Mouse (Mus musculus) midbrain, embryonic 15.5 days (tissue): ENCODE results near the gene Sptlc2. TPM values are rescaled to one million over a fixed set of nuclear protein-coding genes. Genes with fewer than 3 reads are reported as not detected.
A peak's percentile ranks its signal among the peaks of the same experiment; 100 is the strongest.

Experiments
- ATAC-seq: fragments of 200-750 bp; cut with Nextera tagmentation; replicated peaks from 2 replicates; pipeline ENCODE4 v1.8.0; 2017; ENCODE audit warnings: moderate TSS enrichment
- H3K27ac ChIP-seq: fragments of 300-500 bp; sonication (generic); 2 replicates; pipeline ENCODE4 v1.5.1; 2015; ENCODE audit warnings: mild to moderate bottlenecking, inconsistent platforms
- H3K27me3 ChIP-seq: fragments of 300-500 bp; sonication (generic); replicated peaks from 2 replicates; pipeline ENCODE4 v1.6.1; 2015; ENCODE audit warnings: inconsistent platforms
- H3K36me3 ChIP-seq: fragments of 300-500 bp; sonication (generic); replicated peaks from 2 replicates; pipeline ENCODE4 v1.6.1; 2015; ENCODE audit warnings: inconsistent platforms
- H3K4me1 ChIP-seq: fragments of 300-500 bp; sonication (generic); 2 replicates; pipeline ENCODE4 v1.6.1; 2015; ENCODE audit warnings: inconsistent platforms
- H3K4me2 ChIP-seq: fragments of 300-500 bp; sonication (generic); 2 replicates; pipeline ENCODE4 v1.6.1; 2015; ENCODE audit warnings: inconsistent platforms, mild to moderate bottlenecking, moderate library complexity
- H3K4me3 ChIP-seq: fragments of 300-500 bp; sonication (generic); 2 replicates; pipeline ENCODE4 v1.5.1; 2015; ENCODE audit warnings: mild to moderate bottlenecking, inconsistent platforms
- H3K9ac ChIP-seq: fragments of 300-500 bp; sonication (generic); 2 replicates; pipeline ENCODE4 v1.6.1; 2015; ENCODE audit warnings: mild to moderate bottlenecking, inconsistent platforms
- H3K9me3 ChIP-seq: fragments of 300-500 bp; sonication (generic); 2 replicates; pipeline ENCODE4 v1.6.1; 2016; ENCODE audit warnings: inconsistent platforms
- WGBS: fragments of 180-500 bp; shearing (Covaris S2); methylation state at CpG from one replicate; pipeline ENCODE4 v1.1.7; 2015; ENCODE audit warnings: mixed read lengths; 5-methylcytosine and 5-hydroxymethylcytosine counted together
- microRNA-seq: library from miRNA; unstranded; fragments of <30 nt; microRNA quantifications from one replicate; pipeline ENCODE4, GENCODE M21; 2016
- polyA plus RNA-seq: library from polyadenylated mRNA; unstranded; fragments of >200 nt; fragmentation: Nextera tagmentation; extraction: Ambion mirVana; gene quantifications from 2 replicates; pipeline ENCODE4 v1.2.1, GENCODE M21; 2015

Sptlc2 gene
- polyA plus RNA-seq, 1 experiment from 2014 or later = 68.5 TPM

- no peak for ATAC-seq
- 25% methylated on average over 11 of the region's 11 CpGs for WGBS
- peak overlapping the region; percentile 87 for H3K27ac ChIP-seq
- H3K36me3 ChIP-seq = peaks cover 34% of the 10 kb centered on the region
- H3K4me2 ChIP-seq = peak overlapping the region; percentile 57
- H3K27me3 ChIP-seq = no peaks in the 10 kb centered on the region
- peaks cover 30% of the 10 kb centered on the region for H3K4me1 ChIP-seq
- H3K9ac ChIP-seq = peak overlapping the region; percentile 74
- H3K4me3 ChIP-seq = peak overlapping the region; percentile 83
- no peaks in the 10 kb centered on the region for H3K9me3 ChIP-seq
These were observed 122.7 kb downstream of the Sptlc2 start for GRCm38 (mm10) chr12:87265444-87265843.

- no peak overlapping the region for H3K9ac ChIP-seq
- no peak overlapping the region for H3K4me2 ChIP-seq
- 93% methylated on average over 8 of the region's 8 CpGs for WGBS
- H3K36me3 ChIP-seq = peaks cover 56% of the 10 kb centered on the region
- H3K4me3 ChIP-seq = no peak overlapping the region
- no peak for ATAC-seq
- peaks cover 12% of the 10 kb centered on the region for H3K4me1 ChIP-seq
- H3K27me3 ChIP-seq = no peaks in the 10 kb centered on the region
- no peaks in the 10 kb centered on the region for H3K9me3 ChIP-seq
- no peak overlapping the region for H3K27ac ChIP-seq
These were observed 127.6 kb downstream of the Sptlc2 start for GRCm38 (mm10) chr12:87260562-87260961.

- Histone ChIP-seq H3K4me2 (no peak overlapping the region), H3K4me1 (no peaks in the 10 kb centered on the region), H3K9ac (no peak overlapping the region), H3K4me3 (no peak overlapping the region), H3K36me3 (peaks cover 78% of the 10 kb centered on the region), H3K9me3 (no peaks in the 10 kb centered on the region), H3K27ac (no peak overlapping the region), H3K27me3 (no peaks in the 10 kb centered on the region)
- ATAC-seq = no peak
- 95% methylated on average over 5 of the region's 5 CpGs for WGBS
These were observed 131.5 kb downstream of the Sptlc2 start for GRCm38 (mm10) chr12:87256629-87257028.

Small RNA genes within 50 kb of the gene (microRNA-seq; reads per million reads assigned to microRNA genes)
- not detected for gene Gm47293
- 42.1 reads per million, percentile 43 among the genes with 10 or more reads in this experiment for gene Mir3068

Other genes with a start within 250 kb of the Sptlc2 start
- gene Gstz1, start 241.2 kb downstream of the Sptlc2 start, polyA plus RNA-seq = 26.9 and 28.9 TPM in 2 replicates
- 15.8 and 17.1 TPM in 2 replicates for gene Pomt2, start 240.4 kb downstream of the Sptlc2 start, polyA plus RNA-seq
- gene Samd15, start 188.6 kb downstream of the Sptlc2 start, polyA plus RNA-seq = 1.7 and 2.8 TPM in 2 replicates
- gene Tmed8, start 187.9 kb downstream of the Sptlc2 start, polyA plus RNA-seq = 4.8 and 5.4 TPM in 2 replicates
- 1.6 and 1.7 TPM in 2 replicates for gene Noxred1, start 149.6 kb downstream of the Sptlc2 start, polyA plus RNA-seq
- 61.5 and 64.2 TPM in 2 replicates for gene Vipas39, start 122.1 kb downstream of the Sptlc2 start, polyA plus RNA-seq
- gene Ahsa1, start 121.9 kb downstream of the Sptlc2 start, polyA plus RNA-seq = 217 and 222 TPM in 2 replicates
- gene Ism2, start 88.7 kb downstream of the Sptlc2 start, polyA plus RNA-seq = 1.4 and 1.8 TPM in 2 replicates
- 222 and 229 TPM in 2 replicates for gene Slirp, start 55.5 kb upstream of the Sptlc2 start, polyA plus RNA-seq
- 39.0 and 47.3 TPM in 2 replicates for gene Alkbh1, start 55.7 kb upstream of the Sptlc2 start, polyA plus RNA-seq
- gene Snw1, start 83.9 kb upstream of the Sptlc2 start, polyA plus RNA-seq = 103 and 106 TPM in 2 replicates
- not detected in 2 replicates for gene Gm5788, start 106.4 kb upstream of the Sptlc2 start, polyA plus RNA-seq
- not detected in 2 replicates for gene Gm8300, start 126.0 kb upstream of the Sptlc2 start, polyA plus RNA-seq
- not detected in 2 replicates for gene Oog1, start 214.3 kb upstream of the Sptlc2 start, polyA plus RNA-seq
- gene Gm4027, start 230.5 kb upstream of the Sptlc2 start, polyA plus RNA-seq = not detected in 2 replicates